Mouse (Mus musculus) liver, embryonic 14.5 days (tissue): Measurements from ENCODE around the gene Mylk.
A peak's percentile ranks its signal among the peaks of the same experiment; 100 is the strongest.

Experiments
- CTCF ChIP-seq: IDR thresholded peaks from 2 replicates; pipeline ENCODE4 v1.5.1; 2016; ENCODE audit warnings: antibody characterized with exemption, low read depth, control low read depth
- EP300 ChIP-seq: IDR thresholded peaks from 2 replicates; pipeline ENCODE4 v1.6.1; 2016; ENCODE audit warnings: antibody characterized with exemption, low read depth

DNA sequence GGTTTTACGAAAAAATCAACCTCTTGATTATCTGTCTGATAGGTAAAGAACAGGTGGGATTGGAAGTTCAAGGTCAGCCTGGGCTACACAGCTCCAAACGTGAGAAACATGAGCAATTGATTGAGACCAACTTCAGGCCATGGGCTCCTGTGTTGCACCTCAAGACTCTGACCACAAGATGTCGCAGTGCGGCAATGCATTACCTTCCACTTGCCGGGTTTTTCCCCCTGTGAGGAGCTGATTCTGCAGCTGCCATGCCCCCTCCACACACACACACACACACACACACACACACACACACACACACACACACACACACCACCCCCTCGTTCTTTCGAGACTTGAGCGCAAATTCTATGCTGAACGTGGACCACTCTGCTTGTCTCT lies 157.3 kb downstream of the Mylk start:
- peak; percentile 85 for TF ChIP-seq CTCF
- no peak for TF ChIP-seq EP300
